Mouse (Mus musculus) adrenal gland, postnatal 25 days (tissue): Measurements from ENCODE around the gene Rbm5. TPM values are rescaled to one million over a fixed set of nuclear protein-coding genes. Genes with fewer than 3 reads are reported as not detected.

Experiments used
- DNase-seq: peaks from one replicate; pipeline ENCODE4 v3.0.0; 2021; ENCODE audit warnings: mixed read lengths
- total RNA-seq: library from RNA; stranded (reverse); gene quantifications from 2 replicates; pipeline ENCODE4 v1.2.3, GENCODE M21; 2021

The Rbm5 gene
- total RNA-seq, 1 experiment from 2014 or later = 149 TPM

GRCm38 (mm10) chr9:107700114-107700571 is 70.7 kb downstream of the Rbm5 start:
- DNase-seq = peak; percentile 42

- no peak for DNase-seq
These were observed 71.3 kb downstream of the Rbm5 start for GRCm38 (mm10) chr9:107699376-107699980.

GRCm38 (mm10) chr9:107698611-107699190 is 72.1 kb downstream of the Rbm5 start:
- DNase-seq = no peak

- DNase-seq = no peak
These were observed 72.8 kb downstream of the Rbm5 start for GRCm38 (mm10) chr9:107697811-107698521.

- no peak for DNase-seq
These were observed 73.8 kb downstream of the Rbm5 start for GRCm38 (mm10) chr9:107696845-107697610.

GRCm38 (mm10) chr9:107696106-107696479 is 74.7 kb downstream of the Rbm5 start:
- no peak for DNase-seq

GRCm38 (mm10) chr9:107695441-107696105 is 75.2 kb downstream of the Rbm5 start:
- no peak for DNase-seq

GRCm38 (mm10) chr9:107694627-107695026 is 76.2 kb downstream of the Rbm5 start:
- peak; percentile 32 for DNase-seq

- no peak for DNase-seq
These were observed 77.3 kb downstream of the Rbm5 start for GRCm38 (mm10) chr9:107693433-107693987.

- DNase-seq = no peak
These were observed 78.0 kb downstream of the Rbm5 start for GRCm38 (mm10) chr9:107692785-107693184.

GRCm38 (mm10) chr9:107690391-107690790 is 80.4 kb downstream of the Rbm5 start:
- DNase-seq = no peak

Other genes starting within 250 kb of the Rbm5 start
- 44.5 and 47.6 TPM in 2 replicates for gene Tmem115, start 237.1 kb downstream of the Rbm5 start, total RNA-seq
- gene Cyb561d2, start 228.8 kb downstream of the Rbm5 start, total RNA-seq = 20.0 and 27.3 TPM in 2 replicates
- 24.9 and 27.3 TPM in 2 replicates for gene Nprl2, start 228.8 kb downstream of the Rbm5 start, total RNA-seq
- 0.39 and 0.67 TPM in 2 replicates for gene Zmynd10, start 223.7 kb downstream of the Rbm5 start, total RNA-seq
- gene Rassf1, start 219.4 kb downstream of the Rbm5 start, total RNA-seq = 24.7 and 26.6 TPM in 2 replicates
- 48.2 and 48.4 TPM in 2 replicates for gene Tusc2, start 207.7 kb downstream of the Rbm5 start, total RNA-seq
- gene Hyal2, start 203.1 kb downstream of the Rbm5 start, total RNA-seq = 31.1 and 36.1 TPM in 2 replicates
- 10.9 and 11.6 TPM in 2 replicates for gene Hyal1, start 194.1 kb downstream of the Rbm5 start, total RNA-seq
- 21.2 and 21.4 TPM in 2 replicates for gene Naa80, start 192.1 kb downstream of the Rbm5 start, total RNA-seq
- 2.0 and 2.8 TPM in 2 replicates for gene Hyal3, start 190.2 kb downstream of the Rbm5 start, total RNA-seq
- 47.0 and 54.5 TPM in 2 replicates for gene Ifrd2, start 183.4 kb downstream of the Rbm5 start, total RNA-seq
- 5.1 and 8.4 TPM in 2 replicates for gene Sema3b, start 161.8 kb downstream of the Rbm5 start, total RNA-seq
- 202 and 238 TPM in 2 replicates for gene Gnai2, start 135.6 kb downstream of the Rbm5 start, total RNA-seq
- gene Slc38a3, start 101.5 kb downstream of the Rbm5 start, total RNA-seq = 0.39 and 8.5 TPM in 2 replicates
- not detected in 2 replicates for gene Gnat1, start 91.3 kb downstream of the Rbm5 start, total RNA-seq
- gene Sema3f, start 60.5 kb downstream of the Rbm5 start, total RNA-seq = 23.1 and 23.6 TPM in 2 replicates
- gene Rbm6, start 102.2 kb upstream of the Rbm5 start, total RNA-seq = 71.3 and 72.9 TPM in 2 replicates
- gene Mon1a, start 117.2 kb upstream of the Rbm5 start, total RNA-seq = 15.8 and 18.9 TPM in 2 replicates
- 8.3 and 18.7 TPM in 2 replicates for gene Mst1r, start 135.9 kb upstream of the Rbm5 start, total RNA-seq
- gene Actl11, start 157.5 kb upstream of the Rbm5 start, total RNA-seq = not detected in 2 replicates
- gene Camkv, start 164.7 kb upstream of the Rbm5 start, total RNA-seq = 2.4 and 3.1 TPM in 2 replicates
- gene Traip, start 179.1 kb upstream of the Rbm5 start, total RNA-seq = 5.1 and 5.3 TPM in 2 replicates
- 19.0 and 22.2 TPM in 2 replicates for gene Uba7, start 204.5 kb upstream of the Rbm5 start, total RNA-seq
- gene Gm20661, start 212.1 kb upstream of the Rbm5 start, total RNA-seq = 0.46 TPM in 1 of 2 replicates, not detected in the other
- gene Inka1, start 214.9 kb upstream of the Rbm5 start, total RNA-seq = 5.7 and 6.4 TPM in 2 replicates
- 1.8 and 3.1 TPM in 2 replicates for gene Cdhr4, start 221.5 kb upstream of the Rbm5 start, total RNA-seq
- gene Gm20662, start 225.4 kb upstream of the Rbm5 start, total RNA-seq = 2.8 TPM in 1 of 2 replicates, not detected in the other
- gene Ip6k1, start 231.5 kb upstream of the Rbm5 start, total RNA-seq = 118 and 139 TPM in 2 replicates